Mouse (Mus musculus) fat pad, adult 2 months (tissue): ENCODE data around the gene Asgr2.
"Not testable (repeated sequence)": the region's sequence is repeated elsewhere in the genome, so short reads cannot be mapped to it uniquely, and the experiment has no call there.

Experiments
- DNase-seq: peaks from one replicate; pipeline ENCODE4 v3.0.0-alpha.2; 2011; ENCODE audit warnings: low read depth, low spot score; ENCODE audit errors: extremely low read depth

The Asgr2 gene

DNA sequence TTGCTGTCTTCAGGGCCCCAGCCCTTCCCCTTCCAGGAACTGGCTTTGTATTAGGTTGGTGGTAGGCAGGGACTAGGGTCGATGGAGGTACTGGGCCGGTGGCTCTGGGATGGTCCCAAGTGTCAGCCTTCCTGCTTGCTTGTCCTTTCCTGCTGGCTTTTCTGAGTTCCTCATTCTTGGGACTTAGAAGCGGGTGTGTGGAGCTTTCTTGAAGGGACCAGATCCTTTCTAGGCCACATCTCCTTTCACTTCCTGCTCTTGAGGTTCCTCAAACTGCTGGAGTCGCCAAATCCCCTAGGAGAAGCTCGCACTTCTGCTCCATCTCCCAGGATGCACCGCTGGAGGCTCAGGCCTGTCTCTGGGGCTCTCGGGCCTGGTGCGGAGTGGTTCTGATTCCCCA, 7.9 kb upstream of the Asgr2 start:
- no peak for DNase-seq

- no peak for DNase-seq
Observed at GRCm38 (mm10) chr11:70097396-70097795, 5.0 kb downstream of the Asgr2 start.

DNA sequence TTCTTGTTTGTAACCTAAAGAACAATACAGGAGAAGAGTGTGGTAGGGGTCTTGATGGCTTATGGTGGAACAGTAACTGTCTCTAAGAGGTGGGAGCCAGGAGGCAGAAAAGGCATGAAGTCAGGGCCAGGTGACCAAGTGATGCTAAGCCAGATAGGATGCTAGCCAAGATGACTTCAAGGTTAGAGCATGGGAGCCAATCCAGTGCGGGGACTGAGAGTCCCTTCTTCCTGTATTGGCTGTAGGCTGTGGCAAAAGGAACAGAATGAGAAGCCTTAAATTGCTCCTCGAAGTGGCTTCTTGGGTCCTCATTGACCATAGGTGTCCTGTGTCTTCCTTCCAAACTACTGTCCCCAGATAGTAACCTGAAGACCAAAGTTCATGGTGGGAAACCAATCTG, 6.7 kb downstream of the Asgr2 start:
- DNase-seq: no peak

GRCm38 (mm10) chr11:70099809-70100208, 7.4 kb downstream of the Asgr2 start:
- DNase-seq: no peak

GRCm38 (mm10) chr11:70103701-70104315, 11.4 kb downstream of the Asgr2 start:
- no peak for DNase-seq

GRCm38 (mm10) chr11:70107085-70107484, 14.6 kb downstream of the Asgr2 start:
- no peak for DNase-seq

DNA sequence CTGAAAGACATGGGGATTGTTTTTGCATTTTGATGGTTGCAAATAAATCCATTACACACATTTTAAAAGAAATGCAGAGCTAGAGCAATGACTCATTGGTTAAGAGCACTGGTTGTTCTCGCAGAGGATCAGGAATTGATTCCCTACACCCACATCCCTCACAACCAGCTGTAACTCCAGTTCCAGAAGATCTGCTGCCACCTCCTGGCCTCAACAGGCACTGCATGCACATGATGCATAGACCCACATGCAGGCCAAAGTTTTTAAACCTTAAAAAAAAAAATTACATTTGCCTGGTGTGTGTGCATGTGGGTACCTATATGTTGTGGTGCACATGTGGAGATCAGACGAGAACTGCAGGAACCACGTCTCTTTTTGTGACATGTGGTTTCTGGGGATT, 17.7 kb downstream of the Asgr2 start:
- no peak for DNase-seq

DNA sequence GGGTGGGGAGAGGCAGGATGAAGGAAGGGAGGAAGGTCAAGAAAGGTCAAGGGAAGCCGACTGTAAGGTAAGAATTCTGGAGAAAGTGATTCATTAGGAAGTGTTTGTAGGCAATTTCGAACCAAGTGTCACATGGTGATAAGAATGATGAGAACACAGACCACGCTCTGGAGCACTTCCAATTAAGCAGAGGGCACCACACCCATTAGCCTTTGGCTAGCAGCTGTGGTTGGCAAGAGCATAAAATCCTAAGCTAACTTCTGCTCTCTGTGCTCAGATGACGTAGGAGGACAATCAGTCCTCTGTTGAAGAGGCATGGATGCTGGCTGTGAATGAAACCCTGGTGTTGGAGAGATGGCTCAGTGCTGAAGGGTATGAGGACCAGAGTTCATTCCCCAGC, 22.1 kb downstream of the Asgr2 start:
- no peak for DNase-seq

DNA sequence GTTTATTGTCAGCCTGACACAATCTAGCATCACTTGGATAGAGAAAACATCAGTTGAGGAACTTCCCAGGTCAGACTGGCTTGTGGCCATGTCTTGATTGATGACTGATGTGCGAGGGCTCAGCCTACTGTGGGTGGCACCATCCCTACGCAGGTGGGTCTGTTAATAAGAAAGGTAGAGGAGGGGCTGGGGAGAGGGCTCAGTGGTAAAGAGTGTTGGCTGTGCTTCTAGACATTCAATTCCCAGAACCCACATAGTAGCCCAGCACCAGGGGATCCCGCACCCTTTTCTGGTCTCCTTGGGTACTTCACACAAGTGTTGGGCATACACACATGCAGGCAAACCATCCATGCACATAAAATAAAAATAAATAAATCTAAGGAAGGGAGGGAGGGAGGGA, 23.5 kb downstream of the Asgr2 start:
- DNase-seq: no peak

GRCm38 (mm10) chr11:70129926-70130379, 37.5 kb downstream of the Asgr2 start, which contains the start of gene Mgl2:
Gene Mgl2, plus strand, starts transcription at chr11:70130329.
- DNase-seq: no peak

DNA sequence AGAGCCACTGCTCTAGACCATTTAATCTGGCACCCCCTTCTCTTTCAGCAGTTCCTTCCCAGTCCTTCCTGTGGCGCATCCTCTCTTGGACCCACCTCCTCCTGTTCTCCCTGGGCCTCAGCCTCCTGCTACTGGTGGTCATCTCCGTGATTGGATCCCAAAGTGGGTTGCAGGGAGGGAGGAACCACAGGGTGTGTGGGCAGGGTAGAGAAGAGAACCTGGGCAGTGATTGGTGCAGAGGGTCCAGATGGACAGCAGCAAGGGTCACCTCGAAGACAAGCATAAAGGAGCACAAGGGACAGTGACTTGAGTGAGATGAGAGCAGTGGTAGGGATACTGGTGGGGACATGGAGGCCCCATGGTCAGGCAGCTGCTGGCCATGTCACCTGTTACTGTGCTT, 42.6 kb downstream of the Asgr2 start:
- not testable (repeated sequence) for DNase-seq

DNA sequence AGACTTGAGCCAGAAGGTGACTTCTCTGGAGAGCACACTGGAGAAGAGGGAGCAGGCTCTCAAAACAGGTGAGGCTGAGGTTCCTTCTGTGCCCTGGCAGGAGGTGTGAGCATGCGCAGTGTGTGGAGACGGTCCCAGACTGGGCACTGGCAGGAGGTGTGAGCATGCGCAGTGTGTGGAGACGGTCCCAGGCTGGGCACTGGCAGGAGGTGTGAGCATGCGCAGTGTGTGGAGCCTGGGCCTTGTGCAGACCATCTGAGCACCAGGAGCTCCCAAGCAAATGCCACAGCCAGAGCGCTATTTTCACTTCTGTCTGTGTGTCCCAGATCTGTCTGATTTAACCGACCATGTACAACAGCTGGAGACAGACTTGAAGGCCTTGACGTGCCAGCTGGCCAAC, 43.5 kb downstream of the Asgr2 start:
- not testable (repeated sequence) for DNase-seq

- no peak for DNase-seq
Observed at GRCm38 (mm10) chr11:70139171-70139570, 46.7 kb downstream of the Asgr2 start.

- DNase-seq: no peak
Observed at GRCm38 (mm10) chr11:70151072-70151471, 58.6 kb downstream of the Asgr2 start.
